Mouse (Mus musculus): ENCODE results near the gene Crtc2. TPM values are rescaled to one million over a fixed set of nuclear protein-coding genes. Genes with fewer than 3 reads are reported as not detected.

Crtc2 gene
- 10 to 100 TPM; 13.4 to 18.0 TPM for total RNA-seq (2021)
- long read RNA-seq, experiment 1, partial matches to known transcripts = 3 of 5 reads
- long read RNA-seq, experiment 1, other reads (novel, unspliced or antisense) = 0 of 5 reads
- long read RNA-seq, experiment 2, partial matches to known transcripts = 2 of 2 reads
- long read RNA-seq, experiment 2, other reads (novel, unspliced or antisense) = 0 of 2 reads

DNA sequence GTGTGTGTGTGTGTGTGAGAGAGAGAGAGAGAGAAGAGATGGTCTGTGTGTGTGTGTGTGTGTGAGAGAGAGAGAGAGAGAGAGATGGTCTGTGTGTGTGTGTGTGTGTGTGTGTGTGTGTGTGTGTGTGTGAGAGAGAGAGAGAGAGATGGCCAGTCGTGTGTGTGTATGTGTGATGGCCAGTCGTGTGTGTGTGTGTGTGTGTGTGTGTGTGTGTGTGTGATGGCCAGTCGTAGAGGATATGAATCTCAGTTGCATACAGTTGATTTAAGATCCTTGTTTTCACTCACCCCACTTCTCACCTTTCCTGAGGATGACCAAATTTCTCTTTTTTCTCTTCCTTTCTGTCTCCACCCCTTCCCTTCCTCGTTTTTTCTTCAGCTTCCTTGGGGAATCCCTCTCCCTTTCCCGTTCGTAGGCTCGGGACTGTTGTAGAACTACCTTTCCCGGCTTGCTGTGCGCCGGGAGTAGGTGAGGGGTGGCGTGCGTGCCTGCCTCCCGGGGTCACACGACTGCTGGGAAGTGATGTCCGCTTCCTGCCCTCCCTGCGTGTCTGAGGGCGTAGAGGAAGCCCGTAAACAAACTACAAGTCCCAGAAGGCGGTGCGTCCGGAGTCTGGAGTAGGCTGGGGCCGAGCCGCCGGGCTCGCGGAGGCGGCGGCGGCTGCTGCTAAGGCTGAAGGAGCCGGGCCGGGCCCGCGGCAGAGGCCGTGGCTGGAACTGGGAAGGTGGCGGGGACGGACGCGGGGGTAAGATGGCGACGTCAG lies at the start of gene Crtc2:
Gene Crtc2, plus strand, starts transcription at position 511 of the 766 bp plus-strand sequence.
- peak; percentile 95 to 99 for DNase-seq

- no peak for DNase-seq
Measured at GRCm38 (mm10) chr3:90204582-90204981, 49.4 kb upstream of the Crtc2 start.

DNA sequence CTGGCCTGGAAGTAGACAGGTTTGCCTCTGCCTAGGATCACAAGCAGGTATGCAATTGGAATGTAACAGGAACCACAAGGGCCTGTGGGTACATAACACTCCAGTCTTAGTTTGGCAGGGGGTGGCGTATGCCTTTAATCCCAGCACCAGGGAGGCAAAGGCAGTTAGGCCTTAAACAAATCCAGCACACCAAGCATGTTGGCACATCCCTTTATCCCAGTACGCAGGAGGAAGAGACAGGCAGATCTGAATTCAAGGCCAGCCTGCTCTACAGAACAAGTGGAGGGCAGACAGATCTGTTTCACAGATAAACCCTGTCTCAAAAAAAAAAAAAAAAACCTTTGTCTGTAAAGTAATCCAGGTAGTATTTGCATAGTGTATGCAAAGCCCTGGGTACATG lies 45.3 kb upstream of the Crtc2 start:
- DNase-seq = no peak

DNA sequence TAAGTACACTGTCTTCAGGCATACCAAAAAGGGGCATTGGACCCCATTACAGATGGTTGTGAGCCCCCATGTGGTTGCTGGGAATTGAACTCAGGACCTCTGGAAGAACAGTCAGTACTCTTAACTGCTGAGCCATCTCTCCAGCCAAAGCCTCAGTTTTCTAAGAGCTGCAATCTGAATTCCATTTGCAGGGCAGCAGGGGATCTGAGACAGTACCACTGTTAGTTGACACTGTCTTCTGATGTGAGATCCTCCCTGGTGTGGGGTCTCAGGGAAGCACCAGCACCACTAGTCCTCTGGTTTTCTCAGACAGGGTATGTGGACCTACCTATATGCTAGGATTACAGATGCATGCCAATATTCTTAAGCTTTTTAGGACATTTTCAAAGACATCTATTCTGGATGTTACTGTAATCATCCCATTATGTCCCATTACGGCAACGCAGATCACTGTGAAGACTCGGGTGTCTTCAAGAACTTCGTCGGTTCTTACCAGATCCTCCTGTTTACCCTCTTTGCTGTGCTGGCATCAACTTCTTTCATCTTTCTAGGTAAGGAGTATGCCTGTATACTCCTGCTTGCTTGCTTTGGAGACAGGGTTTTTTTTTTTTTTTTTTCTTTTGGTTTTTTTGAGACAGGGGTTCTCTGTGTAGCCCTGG lies 43.9 kb upstream of the Crtc2 start:
- DNase-seq = no peak

DNA sequence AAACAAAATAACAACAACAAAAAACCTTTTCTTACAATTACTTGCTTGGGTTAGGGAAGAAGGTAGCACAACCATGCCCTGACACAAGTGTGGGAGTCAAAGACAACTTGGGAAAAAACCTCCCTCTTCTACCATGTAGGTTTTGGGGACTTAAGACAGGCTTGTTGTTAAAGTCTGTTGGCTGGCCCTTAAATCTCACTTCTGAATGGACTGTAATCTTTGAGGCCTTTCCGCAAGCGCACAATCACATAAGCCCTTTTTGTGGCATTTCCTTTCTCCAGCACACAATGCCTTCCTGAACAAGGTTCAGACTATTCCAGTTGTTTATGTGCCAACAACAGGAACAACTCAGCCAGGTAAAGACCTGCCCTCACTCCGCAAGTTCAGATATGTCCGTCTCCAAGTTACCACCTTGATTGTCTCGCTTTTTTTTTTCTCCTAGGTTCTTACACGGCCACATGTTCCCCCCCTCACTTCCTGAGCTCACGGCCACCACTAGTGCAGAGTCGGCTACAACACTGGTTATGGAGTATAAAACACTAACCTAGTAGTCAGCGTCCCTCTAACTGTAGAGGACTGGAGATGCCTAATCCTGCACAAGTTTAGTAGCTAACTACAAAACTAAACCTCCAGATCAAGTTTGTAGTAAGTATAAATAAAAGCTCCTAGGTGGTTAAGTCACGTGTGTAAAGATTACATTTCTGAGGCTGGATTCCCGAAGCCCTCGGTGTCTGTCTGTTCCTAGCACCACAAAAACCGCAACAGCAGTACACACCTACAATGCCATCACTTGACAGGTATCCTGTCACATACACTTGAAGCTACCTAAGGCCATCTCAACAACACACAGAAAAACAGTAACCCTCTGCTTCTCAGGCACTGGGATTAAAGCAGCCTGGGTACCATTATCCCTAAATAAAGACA lies 42.2 kb upstream of the Crtc2 start:
- DNase-seq = no peak

- no peak for DNase-seq
Measured at GRCm38 (mm10) chr3:90212723-90213122, 41.2 kb upstream of the Crtc2 start.

GRCm38 (mm10) chr3:90213377-90213866 lies 40.5 kb upstream of the Crtc2 start, which contains the start of the genes Rps27 and Rab13:
Gene Rps27, minus strand, starts transcription at chr3:90213651.
Gene Rab13, plus strand, starts transcription at chr3:90213695.
- peak; percentile 95 to 96 for DNase-seq

DNA sequence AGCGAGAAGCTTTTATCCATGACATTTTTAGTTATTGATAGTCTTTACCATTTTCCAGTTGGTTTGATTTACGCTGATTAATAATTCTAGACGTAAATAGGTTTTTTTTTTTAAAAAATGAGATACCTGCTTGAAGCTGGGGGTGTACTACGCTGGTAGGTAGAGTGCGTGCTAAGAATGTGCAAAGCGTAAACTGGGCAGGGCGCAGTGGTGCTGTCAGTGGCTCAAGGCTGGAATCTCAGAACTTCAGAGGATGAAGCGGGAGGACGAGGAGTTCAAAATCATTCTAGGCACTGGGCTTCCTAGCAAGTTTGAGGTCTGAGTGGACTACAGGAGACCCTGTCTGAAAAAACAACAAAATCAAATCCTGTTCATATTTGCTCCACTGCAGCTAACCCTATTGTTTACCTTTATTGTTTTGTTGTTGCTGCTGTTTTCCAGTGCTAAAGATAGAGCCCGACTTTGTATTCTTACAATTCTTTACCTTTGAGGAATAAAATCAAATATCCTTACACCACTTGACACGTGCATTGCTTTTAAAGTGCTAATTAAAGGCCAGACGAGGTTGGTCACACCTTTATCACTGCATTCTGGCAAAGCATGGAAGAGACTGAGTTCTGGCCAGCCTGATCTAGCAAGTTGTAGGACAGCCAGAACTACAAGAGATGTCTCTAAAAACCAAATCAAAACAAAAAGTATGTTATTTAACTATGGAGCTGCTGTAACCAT lies 39.8 kb upstream of the Crtc2 start:
- DNase-seq = peak in 1 of 2 experiments; percentile 37

DNA sequence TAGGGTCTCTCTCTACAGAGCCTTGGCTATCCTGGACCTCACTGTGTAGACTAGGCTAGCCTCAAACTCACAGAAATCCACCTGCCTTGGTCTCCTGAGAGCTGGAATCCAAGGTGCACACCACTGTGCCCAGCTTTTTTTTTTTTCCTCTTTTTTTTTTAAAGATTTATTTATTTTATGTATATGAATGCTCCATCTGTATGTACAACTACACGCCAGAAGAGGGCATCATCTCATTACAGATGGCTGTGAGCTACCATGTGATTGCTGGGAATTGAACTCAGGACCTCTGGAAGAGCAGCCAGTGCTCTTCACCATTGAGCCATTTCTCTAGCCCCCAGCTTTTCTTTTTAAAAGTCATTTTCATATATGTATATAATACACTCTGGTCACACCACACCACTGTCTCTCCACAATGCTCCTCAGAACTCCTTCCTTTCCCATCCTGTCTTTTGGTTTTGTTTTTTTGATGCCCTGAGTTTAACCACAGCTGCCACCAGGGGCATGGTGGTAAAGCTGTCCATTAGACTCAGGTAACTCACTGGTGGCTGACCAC lies 38.1 kb upstream of the Crtc2 start:
- no peak for DNase-seq

DNA sequence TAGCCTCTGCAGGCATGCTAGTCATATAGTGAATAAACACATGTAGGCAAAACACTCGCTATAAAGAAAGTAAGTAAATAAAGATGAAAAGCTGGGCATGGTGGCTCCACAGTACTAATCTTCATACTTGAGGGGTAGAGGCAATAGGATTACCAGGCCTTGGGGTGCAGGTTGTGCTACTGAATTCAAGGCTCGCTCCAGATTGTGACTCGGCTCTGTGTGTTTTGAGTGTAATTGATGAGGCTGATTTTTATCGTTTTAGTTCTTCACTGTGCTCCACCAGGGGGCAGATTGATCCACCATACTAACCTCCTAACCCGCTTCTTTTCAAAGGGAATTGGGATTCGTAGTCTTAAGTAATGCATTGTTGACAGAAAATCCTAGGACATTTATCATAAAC lies 33.9 kb upstream of the Crtc2 start:
- peak; percentile 57 to 76 for DNase-seq

DNA sequence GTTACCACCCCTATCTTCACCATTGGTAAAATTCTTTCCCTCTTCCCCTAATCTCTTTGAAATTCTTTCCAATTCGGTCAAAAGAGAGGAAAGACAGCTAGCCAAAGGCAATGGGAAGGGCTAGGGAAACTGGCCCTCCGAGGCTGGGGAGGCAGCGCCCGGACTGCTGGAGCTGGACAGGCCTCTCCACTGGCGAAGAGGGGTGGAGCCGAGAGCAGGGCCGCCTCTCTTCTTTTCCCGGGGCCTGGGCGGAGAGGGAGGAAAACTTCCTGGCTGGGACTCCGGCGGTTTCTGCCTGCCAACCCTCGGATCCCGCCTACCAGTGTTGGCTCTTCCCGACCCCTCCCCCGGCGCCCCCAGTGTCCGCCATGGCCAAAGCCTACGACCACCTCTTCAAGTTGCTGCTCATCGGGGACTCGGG lies 33.4 kb upstream of the Crtc2 start:
- peak; percentile 89 to 92 for DNase-seq

- no peak for DNase-seq
Measured at GRCm38 (mm10) chr3:90221123-90221522, 32.8 kb upstream of the Crtc2 start.

- no peak for DNase-seq
Measured at GRCm38 (mm10) chr3:90222455-90222854, 31.5 kb upstream of the Crtc2 start.

DNA sequence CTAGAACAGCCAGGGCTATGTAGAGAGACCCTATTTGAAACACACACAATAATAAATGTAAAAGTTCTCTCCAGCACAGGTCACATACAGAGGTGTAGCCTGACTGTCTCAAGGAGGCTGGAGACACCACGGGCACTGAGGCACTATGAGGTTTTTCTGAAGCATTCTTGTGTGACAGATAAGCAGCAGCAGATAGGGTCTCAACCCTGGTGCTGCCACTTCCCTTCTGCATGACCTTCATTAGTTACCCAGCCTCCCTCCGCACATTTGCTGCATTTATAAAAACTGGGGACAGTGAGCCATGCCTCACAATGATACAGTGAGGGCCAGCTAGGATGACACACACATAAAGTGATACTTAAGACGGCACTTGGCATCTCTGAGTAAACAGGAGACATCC lies 31.0 kb upstream of the Crtc2 start:
- no peak for DNase-seq

GRCm38 (mm10) chr3:90224331-90224730 lies 29.6 kb upstream of the Crtc2 start:
- no peak for DNase-seq

GRCm38 (mm10) chr3:90231075-90231474 lies 22.9 kb upstream of the Crtc2 start:
- no peak for DNase-seq

DNA sequence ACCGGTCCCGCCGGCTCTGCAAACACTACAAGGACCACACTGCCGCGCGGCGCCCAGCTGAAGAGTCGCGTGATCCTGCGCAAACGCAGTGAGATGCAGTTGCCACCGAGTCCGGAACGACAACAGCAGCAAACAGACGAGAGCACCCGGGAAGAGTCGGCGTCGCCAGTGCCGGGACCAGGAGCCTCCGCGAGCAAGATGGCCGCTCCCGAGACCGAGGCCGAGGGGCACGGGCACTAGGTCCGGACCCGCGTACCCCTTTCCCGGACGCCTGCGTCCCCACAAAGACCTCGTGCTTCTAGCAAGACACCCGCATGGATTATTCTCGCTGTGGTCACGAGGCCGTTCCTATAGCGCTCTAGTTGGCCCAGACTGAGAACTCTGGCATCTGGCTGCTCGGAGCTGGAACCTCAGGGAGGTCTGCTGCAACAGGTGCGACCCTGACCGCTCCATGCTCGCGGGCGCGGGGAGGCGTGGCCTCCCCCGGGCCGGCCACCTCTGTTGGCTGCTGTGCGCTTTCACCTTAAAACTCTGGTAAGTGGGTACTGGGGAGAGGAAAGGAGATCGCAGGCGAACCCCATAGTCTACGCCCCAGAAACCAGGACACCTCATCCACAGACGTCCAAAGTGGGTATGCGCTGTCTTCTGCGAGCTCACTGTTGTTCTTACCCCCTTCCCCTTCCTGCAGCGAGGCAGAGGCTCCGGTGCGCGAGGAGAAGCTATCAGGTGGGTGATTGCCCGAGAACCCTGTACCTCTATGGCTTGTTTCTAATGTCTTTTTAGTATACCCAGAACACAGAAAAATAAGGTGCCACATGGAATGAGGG lies 22.2 kb upstream of the Crtc2 start, which contains the start of gene Jtb:
Gene Jtb, plus strand, starts transcription at position 91 of the 827 bp plus-strand sequence.
- peak; percentile 94 to 96 for DNase-seq

GRCm38 (mm10) chr3:90241251-90241650 lies 12.7 kb upstream of the Crtc2 start:
- no peak for DNase-seq

DNA sequence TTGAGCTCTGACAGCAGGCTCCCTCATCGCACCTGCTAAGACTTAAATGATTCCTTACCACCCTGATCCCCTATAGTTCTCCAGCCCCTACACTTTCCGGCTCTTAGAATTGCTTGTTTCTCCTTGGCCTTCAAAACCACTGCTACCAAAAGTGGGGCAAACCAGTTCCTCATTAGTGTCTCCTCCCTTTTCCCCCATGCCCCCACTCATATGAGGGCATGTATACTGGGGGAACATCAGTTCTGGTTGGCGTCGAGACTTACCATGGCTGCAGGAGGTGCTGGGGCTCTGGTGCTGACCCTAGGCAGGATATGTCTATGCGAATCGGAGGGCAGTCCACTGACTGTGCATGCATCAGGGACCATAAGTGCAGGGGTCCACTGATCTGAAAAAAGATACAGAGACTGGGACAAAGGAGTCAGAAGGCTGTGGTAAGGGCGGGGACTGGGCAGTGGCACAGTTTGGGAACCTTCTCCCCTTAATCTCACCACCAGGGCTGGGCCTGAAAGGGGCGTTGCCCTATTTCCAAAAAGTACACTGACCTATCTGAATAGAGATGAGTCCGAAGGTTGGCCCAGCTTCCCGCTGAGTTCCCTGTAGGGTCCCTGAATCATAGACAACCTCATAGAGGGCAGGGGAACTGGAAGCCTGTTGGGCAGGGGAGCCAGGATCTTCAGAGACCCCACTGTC lies 12.1 kb upstream of the Crtc2 start:
- DNase-seq = no peak

Data from heart, adult 18-20 months (tissue).